Mouse (Mus musculus) stomach, embryonic 16.5 days (tissue): ENCODE results near the gene Arhgap27. TPM values are rescaled to one million over a fixed set of nuclear protein-coding genes. Genes with fewer than 3 reads are reported as not detected.
"Not testable (repeated sequence)": the region's sequence is repeated elsewhere in the genome, so short reads cannot be mapped to it uniquely, and the experiment has no call there.

ENCODE experiments used
- ATAC-seq: fragments of 200-750 bp; cut with Nextera tagmentation; 2 replicates; pipeline ENCODE4 v1.8.0; 2017; ENCODE audit warnings: moderate number of reproducible peaks, moderate TSS enrichment; ENCODE audit not compliant: insufficient read depth, low FRiP score
- H3K27ac ChIP-seq: fragments of 300-500 bp; sonication (generic); 2 replicates; pipeline ENCODE4 v1.5.1; 2014; ENCODE audit warnings: low read length
- H3K27me3 ChIP-seq: fragments of 300-500 bp; sonication (generic); 2 replicates; pipeline ENCODE4 v1.6.1; 2014; ENCODE audit warnings: low read length, control low read depth, mixed read lengths; ENCODE audit not compliant: control insufficient read depth, insufficient read depth
- H3K36me3 ChIP-seq: fragments of 300-500 bp; sonication (generic); 2 replicates; pipeline ENCODE4 v1.6.1; 2014; ENCODE audit warnings: low read length; ENCODE audit not compliant: control insufficient read depth, insufficient read depth
- H3K4me1 ChIP-seq: fragments of 300-500 bp; sonication (generic); 2 replicates; pipeline ENCODE4 v1.6.1; 2014; ENCODE audit warnings: low read length, control low read depth, mixed read lengths; ENCODE audit not compliant: control insufficient read depth, insufficient read depth
- H3K4me2 ChIP-seq: fragments of 300-500 bp; sonication (generic); 2 replicates; pipeline ENCODE4 v1.6.1; 2014; ENCODE audit warnings: low read depth, low read length, mixed read lengths
- H3K4me3 ChIP-seq: fragments of 300-500 bp; sonication (generic); replicated peaks from 2 replicates; pipeline ENCODE4 v1.5.1; 2014; ENCODE audit warnings: mild to moderate bottlenecking, low read length
- H3K9ac ChIP-seq: fragments of 300-500 bp; sonication (generic); 2 replicates; pipeline ENCODE4 v1.6.1; 2014; ENCODE audit warnings: low read length
- H3K9me3 ChIP-seq: fragments of 300-500 bp; sonication (generic); replicated peaks from 2 replicates; pipeline ENCODE4 v1.6.1; 2016; ENCODE audit warnings: low read length, control low read depth; ENCODE audit not compliant: control insufficient read depth
- WGBS: fragments of 180-500 bp; shearing (Covaris S2); extraction: QIAGEN DNeasy Blood & Tissue Kit; methylation state at CpG from one replicate; pipeline ENCODE4 v1.1.7; 2014; 5-methylcytosine and 5-hydroxymethylcytosine counted together
- polyA plus RNA-seq: library from polyadenylated mRNA; unstranded; fragments of >200 nt; fragmentation: Nextera tagmentation; extraction: Ambion mirVana; gene quantifications from 2 replicates; pipeline ENCODE4 v1.2.1, GENCODE M21; 2015

Gene Arhgap27
- polyA plus RNA-seq: 19.1 and 22.0 TPM in 2 replicates

GRCm38 (mm10) chr11:103363214-103364148 lies at the start of gene Arhgap27:
TSS of gene Arhgap27 (minus strand) at chr11:103363692.
- peak within 1 kb of the TSS; percentile 90 for H3K27ac ChIP-seq
- 3% methylated on average over 35 of the region's 35 CpGs for WGBS
- peak within 1 kb of the TSS; percentile 74 for H3K9ac ChIP-seq
- H3K4me2 ChIP-seq: peak within 1 kb of the TSS; percentile 96
- peaks cover 28% of the 10 kb centered on the region for H3K27me3 ChIP-seq
- peak within 1 kb of the TSS; percentile 56 for H3K4me3 ChIP-seq
- H3K36me3 ChIP-seq: no peaks in the 10 kb centered on the region
- H3K9me3 ChIP-seq: no peaks in the 10 kb centered on the region
- ATAC-seq: peak; percentile 19; the same call in 1 of the 2 replicates
- H3K4me1 ChIP-seq: peaks cover 33% of the 10 kb centered on the region

- Histone ChIP-seq H3K36me3 (no peaks in the 10 kb centered on the region), H3K9me3 (no peaks in the 10 kb centered on the region), H3K4me1 (no peaks in the 10 kb centered on the region), H3K27ac (peak overlapping the region; percentile 58), H3K9ac (peak overlapping the region; percentile 65), H3K27me3 (no peaks in the 10 kb centered on the region), H3K4me2 (peak overlapping the region; percentile 74), H3K4me3 (peak overlapping the region; percentile 80)
- WGBS: 1% methylated on average over 14 of the region's 14 CpGs
- ATAC-seq: peak; percentile 59
Measured at GRCm38 (mm10) chr11:103412950-103413423, 49.5 kb upstream of the Arhgap27 start.

GRCm38 (mm10) chr11:103411981-103412949 lies 48.8 kb upstream of the Arhgap27 start, which contains the start of gene Plekhm1:
TSS of gene Plekhm1 (minus strand) at chr11:103412687.
- H3K27me3 ChIP-seq: no peaks in the 10 kb centered on the region
- H3K4me2 ChIP-seq: peak within 1 kb of the TSS; percentile 74
- H3K4me1 ChIP-seq: 0 out of 2 replicates have a peak, but pooled peaks cover 2% of the 10 kb centered on the region
- H3K9me3 ChIP-seq: no peaks in the 10 kb centered on the region
- H3K4me3 ChIP-seq: peak within 1 kb of the TSS; percentile 80
- peak within 1 kb of the TSS; percentile 84 for H3K9ac ChIP-seq
- ATAC-seq: peak; percentile 96
- H3K27ac ChIP-seq: peak within 1 kb of the TSS; percentile 58
- under 1% methylated on average over 67 of the region's 67 CpGs for WGBS
- no peaks in the 10 kb centered on the region for H3K36me3 ChIP-seq

GRCm38 (mm10) chr11:103411301-103411700 lies 47.8 kb upstream of the Arhgap27 start:
- H3K4me1 ChIP-seq: peaks cover 5% of the 10 kb centered on the region; the same call in 1 of the 2 replicates
- no peaks in the 10 kb centered on the region for H3K27me3 ChIP-seq
- no peak overlapping the region for H3K9ac ChIP-seq
- H3K4me2 ChIP-seq: peak overlapping the region; percentile 74
- H3K36me3 ChIP-seq: no peaks in the 10 kb centered on the region
- H3K27ac ChIP-seq: no peak overlapping the region
- 76% methylated on average over 1 of the region's 1 CpGs for WGBS
- no peak for ATAC-seq
- H3K4me3 ChIP-seq: no peak overlapping the region
- no peaks in the 10 kb centered on the region for H3K9me3 ChIP-seq

GRCm38 (mm10) chr11:103408880-103409279 lies 45.4 kb upstream of the Arhgap27 start:
- Histone ChIP-seq H3K9me3 (no peaks in the 10 kb centered on the region), H3K4me1 (peaks cover 5% of the 10 kb centered on the region; the same call in 1 of the 2 replicates), H3K9ac (no peak overlapping the region), H3K27me3 (no peaks in the 10 kb centered on the region), H3K4me3 (no peak overlapping the region), H3K4me2 (no peak overlapping the region), H3K36me3 (no peaks in the 10 kb centered on the region), H3K27ac (no peak overlapping the region)
- WGBS: 87% methylated on average over 13 of the region's 13 CpGs
- ATAC-seq: no peak

- H3K27ac ChIP-seq: not testable (repeated sequence)
Measured at GRCm38 (mm10) chr11:103407136-103407535, 43.6 kb upstream of the Arhgap27 start.

GRCm38 (mm10) chr11:103406551-103406950 lies 43.1 kb upstream of the Arhgap27 start:
- Histone ChIP-seq H3K4me3 (no peak overlapping the region), H3K4me1 (peaks cover 5% of the 10 kb centered on the region; the same call in 1 of the 2 replicates), H3K9ac (no peak overlapping the region), H3K36me3 (no peaks in the 10 kb centered on the region; the same call in 1 of the 2 replicates), H3K9me3 (no peaks in the 10 kb centered on the region), H3K4me2 (no peak overlapping the region), H3K27me3 (no peaks in the 10 kb centered on the region), H3K27ac (no peak overlapping the region)
- WGBS: 59% methylated on average over 7 of the region's 7 CpGs
- ATAC-seq: 0 out of 2 replicates have a peak, but pooled peaks have one; percentile 51

More at GRCm38 (mm10) chr11:103407136-103407535, 43.6 kb upstream of the Arhgap27 start:
- H3K36me3 ChIP-seq, H3K4me2 ChIP-seq, H3K4me3 ChIP-seq, H3K9ac ChIP-seq, H3K27me3 ChIP-seq, ATAC-seq, H3K9me3 ChIP-seq, H3K4me1 ChIP-seq: not testable (repeated sequence)
- WGBS: 56% methylated on average over 5 of the region's 5 CpGs

GRCm38 (mm10) chr11:103405814-103406213 lies 42.3 kb upstream of the Arhgap27 start:
- Histone ChIP-seq H3K4me1 (peaks cover 5% of the 10 kb centered on the region; the same call in 1 of the 2 replicates), H3K27me3 (no peaks in the 10 kb centered on the region), H3K27ac (no peak overlapping the region), H3K9ac (no peak overlapping the region), H3K4me2 (no peak overlapping the region), H3K36me3 (no peaks in the 10 kb centered on the region; the same call in 1 of the 2 replicates), H3K9me3 (no peaks in the 10 kb centered on the region), H3K4me3 (no peak overlapping the region)
- 89% methylated on average over 1 of the region's 1 CpGs for WGBS
- ATAC-seq: no peak
